Comparison of ENCODE assay signal across 8 mouse cellular contexts in the genomic region with DNA sequence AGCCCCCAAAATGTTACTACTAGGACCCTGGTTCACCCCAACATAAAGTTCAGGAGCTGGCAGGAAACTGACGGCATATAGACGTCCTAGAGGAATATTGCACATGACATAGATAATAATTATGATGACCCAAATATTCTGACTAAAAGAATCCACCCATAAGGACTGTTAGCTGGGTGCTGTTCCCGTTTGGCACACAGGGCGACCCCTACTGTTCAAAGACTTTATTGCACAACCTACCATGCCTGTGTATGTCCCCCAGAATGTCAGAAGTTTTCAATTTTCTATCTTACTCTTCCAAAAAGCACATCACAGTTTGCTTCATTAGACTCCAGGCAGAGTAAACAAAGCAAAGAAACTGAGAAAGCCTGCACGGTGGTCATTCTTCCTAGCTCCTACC.
DNase-seq lines count a peak whose midpoint lies in the region; ATAC-seq and TF ChIP-seq lines count a peak whose summit lies in the region.
"Not testable (repeated sequence)": the region's sequence is repeated elsewhere in the genome, so short reads cannot be mapped to it uniquely, and the experiment has no call there.

No protein-coding gene starts in this region.

- TF ChIP-seq POLR2A in MEL (IDR thresholded peaks at IDR 0.05; ENCODE audit: control insufficient read depth in 1 of 2, insufficient read depth in 1 of 2, low read depth in 1 of 2, low read length in 2 of 2, poor library complexity in 1 of 2); thymus, adult 2 months (IDR thresholded peaks at IDR 0.05; ENCODE audit: control insufficient read depth, extremely low read depth, insufficient read depth, low read length, poor library complexity): not testable (repeated sequence)

- H3K4me1 ChIP-seq in MEL (ENCODE audit: control insufficient read depth in 1 of 2, insufficient read depth in 2 of 2, low read length in 2 of 2); thymus, adult 2 months (replicated peaks; ENCODE audit: control insufficient read depth, insufficient read depth, low read length): not testable (repeated sequence)

- H3K27me3 ChIP-seq in MEL (ENCODE audit: control insufficient read depth in 1 of 2, insufficient read depth in 2 of 2, low read length in 2 of 2); thymus, adult 2 months (ENCODE audit: control insufficient read depth, insufficient read depth, low read length): not testable (repeated sequence)

- peak; percentile 11 to 47 (median 15); a peak in 4 of 6 replicates for TF ChIP-seq CTCF in MEL (IDR thresholded peaks at IDR 0.05 in 2 of 3, conservative IDR thresholded peaks at IDR 0.05 in 1 of 3; ENCODE audit: control insufficient read depth in 1 of 3, insufficient read depth in 1 of 3, low read depth in 2 of 3, low read length in 3 of 3, poor library complexity in 1 of 3, severe bottlenecking in 1 of 3)
- peak; percentile 51 for TF ChIP-seq CTCF in gastrocnemius, adult 2 months (IDR thresholded peaks at IDR 0.05)
- not testable (repeated sequence) for TF ChIP-seq CTCF in thymus, adult 2 months (IDR thresholded peaks at IDR 0.05; ENCODE audit: borderline replicate concordance, control insufficient read depth, extremely low read depth, insufficient read depth, low read length, poor library complexity)

- not testable (repeated sequence) for H3K27ac ChIP-seq in MEL (ENCODE audit: control insufficient read depth, low read depth, low read length); gastrocnemius, adult 2 months; thymus, adult 2 months (ENCODE audit: control insufficient read depth, insufficient read depth, low read length)

- intact Hi-C loops in gastrocnemius, adult 2 months (cut with DNase I) = not testable (repeated sequence)

- not testable (repeated sequence) for TF ChIP-seq RAD21 in MEL (IDR thresholded peaks at IDR 0.05; ENCODE audit: low read depth, low read length)

- DNase-seq in MEL (ENCODE audit: low read depth, low spot score) = not testable (repeated sequence)
- peak; percentile 56 for DNase-seq in cerebellum, adult 9-10 months
- DNase-seq in gastrocnemius, adult 2 months = peak; percentile 57
- peak; percentile 56 for DNase-seq in layer of hippocampus, adult 9-10 months (ENCODE audit: low spot score)
- DNase-seq in lung, adult 18-20 months = peak; percentile 9 to 40
- DNase-seq in ovary, postnatal 36 days (ENCODE audit: low spot score) = peak; percentile 31
- peak; percentile 73 for DNase-seq in thymus, adult 2 months

- not testable (repeated sequence) for H3K9me3 ChIP-seq in MEL (replicated peaks; ENCODE audit: insufficient read depth, low read length)

- H3K36me3 ChIP-seq in MEL (ENCODE audit: control insufficient read depth in 1 of 2, insufficient read depth in 2 of 2, low read length in 2 of 2); thymus, adult 2 months (ENCODE audit: control insufficient read depth, insufficient read depth, low read length): not testable (repeated sequence)

- H3K4me3 ChIP-seq in MEL (ENCODE audit: control insufficient read depth in 1 of 2, insufficient read depth in 1 of 2, low read depth in 2 of 2, low read length in 2 of 2); gastrocnemius, adult 2 months; thymus, adult 2 months (ENCODE audit: control insufficient read depth, insufficient read depth, low read length): not testable (repeated sequence)

- not testable (repeated sequence) for TF ChIP-seq EP300 in MEL (IDR thresholded peaks at IDR 0.05; ENCODE audit: low read depth in 1 of 2, low read length in 2 of 2)

- not testable (repeated sequence) for H3K9ac ChIP-seq in MEL (ENCODE audit: control insufficient read depth, low read depth, low read length, poor library complexity, severe bottlenecking)

- ATAC-seq in inflammation-experienced regulatory T-cells, adult 6 months = peak; percentile 84

- 0% methylated on average over 2 of the region's 5 CpGs for WGBS in thymus, adult 2 months

- H3K79me2 ChIP-seq in MEL (ENCODE audit: control insufficient read depth, insufficient read depth, low read length, poor library complexity) = not testable (repeated sequence)

TF ChIP-seq in MEL, 35 proteins besides CTCF, POLR2A, EP300 and RAD21:
- peak; percentile 28; the same call in 1 of the 2 replicates for TF ChIP-seq SMC3 (IDR thresholded peaks at IDR 0.05; ENCODE audit: low read depth, low read length)
